Mouse (Mus musculus) hindbrain, embryonic 15.5 days (tissue): ENCODE measurements at regions not wholly inside any gene's neighbourhood (a gene's known extent, or its start where the extent isn't known, plus 50 kb on each side); places are given as distances from the start of the nearest gene placed in this dataset.

Experiments
- ATAC-seq: fragments of 200-750 bp; cut with Nextera tagmentation; 2 replicates; pipeline ENCODE4 v1.8.0; 2017; ENCODE audit warnings: low read depth, moderate number of reproducible peaks, moderate TSS enrichment; ENCODE audit not compliant: low FRiP score
- H3K27ac ChIP-seq: fragments of 300-500 bp; sonication (generic); replicated peaks from 2 replicates; pipeline ENCODE4 v1.5.1; 2015; ENCODE audit warnings: mild to moderate bottlenecking, inconsistent platforms
- H3K27me3 ChIP-seq: fragments of 300-500 bp; sonication (generic); 2 replicates; pipeline ENCODE4 v1.6.1; 2015; ENCODE audit warnings: control low read depth, inconsistent platforms
- H3K36me3 ChIP-seq: fragments of 300-500 bp; sonication (generic); 2 replicates; pipeline ENCODE4 v1.6.1; 2015; ENCODE audit warnings: control low read depth, inconsistent platforms
- H3K4me1 ChIP-seq: fragments of 300-500 bp; sonication (generic); replicated peaks from 2 replicates; pipeline ENCODE4 v1.6.1; 2015; ENCODE audit warnings: control low read depth, inconsistent platforms
- H3K4me2 ChIP-seq: fragments of 300-500 bp; sonication (generic); 2 replicates; pipeline ENCODE4 v1.6.1; 2015; ENCODE audit warnings: moderate library complexity, mild to moderate bottlenecking, inconsistent platforms
- H3K4me3 ChIP-seq: fragments of 300-500 bp; sonication (generic); 2 replicates; pipeline ENCODE4 v1.5.1; 2015; ENCODE audit warnings: mild to moderate bottlenecking, inconsistent platforms
- H3K9ac ChIP-seq: fragments of 300-500 bp; sonication (generic); 2 replicates; pipeline ENCODE4 v1.6.1; 2015; ENCODE audit warnings: inconsistent platforms
- H3K9me3 ChIP-seq: fragments of 300-500 bp; sonication (generic); 2 replicates; pipeline ENCODE4 v1.6.1; 2016; ENCODE audit warnings: control low read depth, inconsistent platforms
- WGBS: fragments of 180-500 bp; shearing (Covaris S2); methylation state at CpG from one replicate; pipeline ENCODE4 v1.1.7; 2015; 5-methylcytosine and 5-hydroxymethylcytosine counted together

GRCm38 (mm10) chr8:26722766-26723165 lies 254.4 kb upstream of the Zfp703 start:
- no peak overlapping the region for H3K27ac ChIP-seq
- no peaks in the 10 kb centered on the region for H3K36me3 ChIP-seq
- H3K4me1 ChIP-seq: 0 out of 2 replicates have a peak, but pooled peaks cover 3% of the 10 kb centered on the region
- no peak overlapping the region for H3K4me2 ChIP-seq
- no peaks in the 10 kb centered on the region for H3K9me3 ChIP-seq
- no peak overlapping the region for H3K9ac ChIP-seq
- no peak for ATAC-seq
- WGBS: 71% methylated on average over 3 of the region's 3 CpGs
- H3K27me3 ChIP-seq: 0 out of 2 replicates have a peak, but pooled peaks cover 2% of the 10 kb centered on the region
- no peak overlapping the region for H3K4me3 ChIP-seq

GRCm38 (mm10) chr8:26724628-26725027 lies 252.5 kb upstream of the Zfp703 start:
- Histone ChIP-seq H3K4me3 (no peak overlapping the region), H3K36me3 (no peaks in the 10 kb centered on the region), H3K4me1 (no peaks in the 10 kb centered on the region), H3K9me3 (no peaks in the 10 kb centered on the region), H3K4me2 (no peak overlapping the region), H3K27ac (no peak overlapping the region), H3K9ac (no peak overlapping the region), H3K27me3 (no peaks in the 10 kb centered on the region)
- ATAC-seq: no peak
- 87% methylated on average over 5 of the region's 5 CpGs for WGBS

- no peak for ATAC-seq
- no peak overlapping the region for H3K9ac ChIP-seq
- no peak overlapping the region for H3K4me2 ChIP-seq
- no peaks in the 10 kb centered on the region for H3K36me3 ChIP-seq
- no peaks in the 10 kb centered on the region for H3K27me3 ChIP-seq
- H3K9me3 ChIP-seq: no peaks in the 10 kb centered on the region
- H3K4me3 ChIP-seq: no peak overlapping the region
- no peaks in the 10 kb centered on the region for H3K4me1 ChIP-seq
- WGBS: 64% methylated on average over 7 of the region's 7 CpGs
- H3K27ac ChIP-seq: no peak overlapping the region
Observed at GRCm38 (mm10) chr8:26725521-26725920, 251.6 kb upstream of the Zfp703 start.

- H3K27ac ChIP-seq: no peak overlapping the region
- no peaks in the 10 kb centered on the region for H3K36me3 ChIP-seq
- H3K9me3 ChIP-seq: no peaks in the 10 kb centered on the region
- no peak for ATAC-seq
- WGBS: 84% methylated on average over 5 of the region's 5 CpGs
- no peaks in the 10 kb centered on the region for H3K4me1 ChIP-seq
- H3K4me3 ChIP-seq: no peak overlapping the region
- no peaks in the 10 kb centered on the region for H3K27me3 ChIP-seq
- H3K4me2 ChIP-seq: no peak overlapping the region
- H3K9ac ChIP-seq: no peak overlapping the region
Observed at GRCm38 (mm10) chr8:26729351-26729750, 247.8 kb upstream of the Zfp703 start.

GRCm38 (mm10) chr8:26731111-26731510 lies 246.0 kb upstream of the Zfp703 start:
- Histone ChIP-seq H3K36me3 (no peaks in the 10 kb centered on the region), H3K4me1 (no peaks in the 10 kb centered on the region), H3K27ac (no peak overlapping the region), H3K4me2 (no peak overlapping the region), H3K4me3 (no peak overlapping the region), H3K27me3 (no peaks in the 10 kb centered on the region), H3K9me3 (no peaks in the 10 kb centered on the region), H3K9ac (no peak overlapping the region)
- WGBS: 80% methylated on average over 2 of the region's 2 CpGs
- ATAC-seq: no peak

GRCm38 (mm10) chr8:26744424-26744823 lies 232.7 kb upstream of the Zfp703 start:
- H3K27me3 ChIP-seq: no peaks in the 10 kb centered on the region
- no peaks in the 10 kb centered on the region for H3K9me3 ChIP-seq
- no peaks in the 10 kb centered on the region for H3K36me3 ChIP-seq
- no peak overlapping the region for H3K9ac ChIP-seq
- no peak for ATAC-seq
- WGBS: 43% methylated on average over 3 of the region's 3 CpGs
- H3K4me1 ChIP-seq: peaks cover 25% of the 10 kb centered on the region
- H3K4me3 ChIP-seq: no peak overlapping the region
- H3K27ac ChIP-seq: no peak overlapping the region
- H3K4me2 ChIP-seq: no peak overlapping the region

GRCm38 (mm10) chr8:26746811-26747210 lies 230.3 kb upstream of the Zfp703 start:
- Histone ChIP-seq H3K27ac (peak overlapping the region; percentile 70), H3K9ac (no peak overlapping the region), H3K4me3 (no peak overlapping the region), H3K4me1 (peaks cover 26% of the 10 kb centered on the region), H3K4me2 (peak overlapping the region; percentile 30), H3K27me3 (no peaks in the 10 kb centered on the region), H3K9me3 (no peaks in the 10 kb centered on the region), H3K36me3 (no peaks in the 10 kb centered on the region)
- WGBS: 65% methylated on average over 3 of the region's 3 CpGs
- ATAC-seq: peak; percentile 10; the same call in 1 of the 2 replicates

- Histone ChIP-seq H3K4me2 (peak overlapping the region; percentile 30), H3K4me3 (no peak overlapping the region), H3K9ac (no peak overlapping the region), H3K9me3 (no peaks in the 10 kb centered on the region), H3K4me1 (peaks cover 26% of the 10 kb centered on the region), H3K27me3 (no peaks in the 10 kb centered on the region), H3K36me3 (no peaks in the 10 kb centered on the region), H3K27ac (peak overlapping the region; percentile 70)
- peak; percentile 59 for ATAC-seq
- 35% methylated on average over 19 of the region's 19 CpGs for WGBS
Observed at GRCm38 (mm10) chr8:26747241-26747972, 229.7 kb upstream of the Zfp703 start.

GRCm38 (mm10) chr8:26748161-26748971 lies 228.8 kb upstream of the Zfp703 start:
- H3K27ac ChIP-seq: peak overlapping the region; percentile 73
- H3K4me3 ChIP-seq: no peak overlapping the region
- H3K4me2 ChIP-seq: no peak overlapping the region
- ATAC-seq: peak; percentile 76
- H3K36me3 ChIP-seq: no peaks in the 10 kb centered on the region
- peaks cover 26% of the 10 kb centered on the region for H3K4me1 ChIP-seq
- 0 out of 2 replicates have a peak, but pooled peaks cover 3% of the 10 kb centered on the region for H3K27me3 ChIP-seq
- 39% methylated on average over 12 of the region's 14 CpGs for WGBS
- no peak overlapping the region for H3K9ac ChIP-seq
- H3K9me3 ChIP-seq: no peaks in the 10 kb centered on the region

- H3K4me3 ChIP-seq: no peak overlapping the region
- no peak for ATAC-seq
- no peak overlapping the region for H3K4me2 ChIP-seq
- no peaks in the 10 kb centered on the region for H3K36me3 ChIP-seq
- no peaks in the 10 kb centered on the region for H3K9me3 ChIP-seq
- no peak overlapping the region for H3K9ac ChIP-seq
- H3K4me1 ChIP-seq: peaks cover 26% of the 10 kb centered on the region
- 0 out of 2 replicates have a peak, but pooled peaks cover 3% of the 10 kb centered on the region for H3K27me3 ChIP-seq
- 82% methylated on average over 1 of the region's 1 CpGs for WGBS
- peak overlapping the region; percentile 73; the same call in 1 of the 2 replicates for H3K27ac ChIP-seq
Observed at GRCm38 (mm10) chr8:26748972-26749291, 228.2 kb upstream of the Zfp703 start.

- Histone ChIP-seq H3K9me3 (0 out of 2 replicates have a peak, but pooled peaks cover 4% of the 10 kb centered on the region), H3K36me3 (no peaks in the 10 kb centered on the region), H3K4me2 (no peak overlapping the region), H3K4me3 (no peak overlapping the region), H3K27me3 (0 out of 2 replicates have a peak, but pooled peaks cover 3% of the 10 kb centered on the region), H3K27ac (no peak overlapping the region), H3K9ac (no peak overlapping the region), H3K4me1 (peaks cover 26% of the 10 kb centered on the region)
- 96% methylated on average over 1 of the region's 1 CpGs for WGBS
- ATAC-seq: no peak
Observed at GRCm38 (mm10) chr8:26750120-26750519, 227.0 kb upstream of the Zfp703 start.

GRCm38 (mm10) chr8:26751651-26752050 lies 225.5 kb upstream of the Zfp703 start:
- Histone ChIP-seq H3K9ac (no peak overlapping the region), H3K9me3 (0 out of 2 replicates have a peak, but pooled peaks cover 4% of the 10 kb centered on the region), H3K4me1 (peaks cover 26% of the 10 kb centered on the region), H3K27me3 (0 out of 2 replicates have a peak, but pooled peaks cover 3% of the 10 kb centered on the region), H3K27ac (no peak overlapping the region), H3K4me2 (no peak overlapping the region), H3K4me3 (no peak overlapping the region), H3K36me3 (no peaks in the 10 kb centered on the region)
- 94% methylated on average over 5 of the region's 5 CpGs for WGBS
- ATAC-seq: no peak
